Mouse (Mus musculus): Measurements from ENCODE around the gene Scarb1.
"Not testable (repeated sequence)": the region's sequence is repeated elsewhere in the genome, so short reads cannot be mapped to it uniquely, and the experiment has no call there.

The Scarb1 gene

GRCm38 (mm10) chr5:125340547-125341262 is at the start of gene Scarb1:
Gene Scarb1 (minus strand): TSS chr5:125341094.
- DNase-seq (ENCODE audit: low spot score in 2 of 2), result peak; percentile 87 to 89

GRCm38 (mm10) chr5:125389579-125390441 is 48.9 kb upstream of the Scarb1 start, which contains the start of gene Ubc:
Gene Ubc (minus strand): TSS chr5:125390202.
- DNase-seq (ENCODE audit: low spot score in 2 of 2), result peak; percentile 87 to 93

GRCm38 (mm10) chr5:125389131-125389578 is 48.3 kb upstream of the Scarb1 start, which contains the start of gene Gm10382:
Gene Gm10382 (plus strand): TSS chr5:125389322.
- peak in 1 of 2 experiments; percentile 84 for DNase-seq (ENCODE audit: low spot score in 2 of 2)

GRCm38 (mm10) chr5:125388358-125389092 is 47.6 kb upstream of the Scarb1 start:
- DNase-seq (ENCODE audit: low spot score in 2 of 2), result no peak

- DNase-seq (ENCODE audit: low spot score in 2 of 2), result not testable (repeated sequence)
Observed at GRCm38 (mm10) chr5:125387295-125387694, 46.4 kb upstream of the Scarb1 start.

GRCm38 (mm10) chr5:125385215-125385940 is 44.5 kb upstream of the Scarb1 start:
- no peak for DNase-seq (ENCODE audit: low spot score in 2 of 2)

GRCm38 (mm10) chr5:125384512-125385214 is 43.8 kb upstream of the Scarb1 start:
- DNase-seq (ENCODE audit: low spot score in 2 of 2), result no peak

GRCm38 (mm10) chr5:125383637-125384420 is 42.9 kb upstream of the Scarb1 start:
- DNase-seq (ENCODE audit: low spot score in 2 of 2), result no peak

GRCm38 (mm10) chr5:125382673-125383558 is 42.0 kb upstream of the Scarb1 start:
- no peak for DNase-seq (ENCODE audit: low spot score in 2 of 2)

- DNase-seq (ENCODE audit: low spot score in 2 of 2), result no peak
Observed at GRCm38 (mm10) chr5:125381954-125382672, 41.2 kb upstream of the Scarb1 start.

- no peak for DNase-seq (ENCODE audit: low spot score in 2 of 2)
Observed at GRCm38 (mm10) chr5:125378919-125379318, 38.0 kb upstream of the Scarb1 start.

- no peak for DNase-seq (ENCODE audit: low spot score in 2 of 2)
Observed at GRCm38 (mm10) chr5:125377214-125377613, 36.3 kb upstream of the Scarb1 start.

GRCm38 (mm10) chr5:125375871-125376270 is 35.0 kb upstream of the Scarb1 start:
- DNase-seq (ENCODE audit: low spot score in 2 of 2), result no peak

- DNase-seq (ENCODE audit: low spot score in 2 of 2), result no peak
Observed at GRCm38 (mm10) chr5:125372027-125372426, 31.1 kb upstream of the Scarb1 start.

- DNase-seq (ENCODE audit: low spot score in 2 of 2), result no peak
Observed at GRCm38 (mm10) chr5:125370950-125371693, 30.2 kb upstream of the Scarb1 start.

GRCm38 (mm10) chr5:125368568-125368967 is 27.7 kb upstream of the Scarb1 start:
- DNase-seq (ENCODE audit: low spot score in 2 of 2), result peak in 1 of 2 experiments; percentile 57

GRCm38 (mm10) chr5:125368156-125368555 is 27.3 kb upstream of the Scarb1 start:
- no peak for DNase-seq (ENCODE audit: low spot score in 2 of 2)

Data from urinary bladder, postnatal 36 days (tissue).